Mouse (Mus musculus): ENCODE measurements at regions not wholly inside any gene's neighbourhood (a gene's known extent, or its start where the extent isn't known, plus 50 kb on each side); places are given as distances from the start of the nearest gene placed in this dataset.

- TF ChIP-seq CTCF (IDR thresholded peaks at IDR 0.05; ENCODE audit: low read depth) (no peak), EP300 (optimal IDR thresholded peaks at IDR 0.05) (no peak)
Observed at GRCm38 (mm10) chr9:85114234-85114633, 198.3 kb upstream of the Gm11114 start.

All from stomach, postnatal 0 days (tissue).